Mouse (Mus musculus): Measurements from ENCODE around the gene Mpc1.
"Not testable (repeated sequence)": the region's sequence is repeated elsewhere in the genome, so short reads cannot be mapped to it uniquely, and the experiment has no call there.

Gene Mpc1

GRCm38 (mm10) chr17:8328511-8329174 lies 45.9 kb downstream of the Mpc1 start:
- no peak for DNase-seq (ENCODE audit: low spot score in 2 of 2)

GRCm38 (mm10) chr17:8330602-8331001 lies 47.9 kb downstream of the Mpc1 start:
- DNase-seq (ENCODE audit: low spot score in 2 of 2) = no peak

- not testable (repeated sequence) for DNase-seq (ENCODE audit: low spot score in 2 of 2)
These were observed 54.5 kb downstream of the Mpc1 start, which contains the start of gene Prr18 for GRCm38 (mm10) chr17:8337159-8337558. Gene Prr18 (plus strand): TSS chr17:8337459.

DNA sequence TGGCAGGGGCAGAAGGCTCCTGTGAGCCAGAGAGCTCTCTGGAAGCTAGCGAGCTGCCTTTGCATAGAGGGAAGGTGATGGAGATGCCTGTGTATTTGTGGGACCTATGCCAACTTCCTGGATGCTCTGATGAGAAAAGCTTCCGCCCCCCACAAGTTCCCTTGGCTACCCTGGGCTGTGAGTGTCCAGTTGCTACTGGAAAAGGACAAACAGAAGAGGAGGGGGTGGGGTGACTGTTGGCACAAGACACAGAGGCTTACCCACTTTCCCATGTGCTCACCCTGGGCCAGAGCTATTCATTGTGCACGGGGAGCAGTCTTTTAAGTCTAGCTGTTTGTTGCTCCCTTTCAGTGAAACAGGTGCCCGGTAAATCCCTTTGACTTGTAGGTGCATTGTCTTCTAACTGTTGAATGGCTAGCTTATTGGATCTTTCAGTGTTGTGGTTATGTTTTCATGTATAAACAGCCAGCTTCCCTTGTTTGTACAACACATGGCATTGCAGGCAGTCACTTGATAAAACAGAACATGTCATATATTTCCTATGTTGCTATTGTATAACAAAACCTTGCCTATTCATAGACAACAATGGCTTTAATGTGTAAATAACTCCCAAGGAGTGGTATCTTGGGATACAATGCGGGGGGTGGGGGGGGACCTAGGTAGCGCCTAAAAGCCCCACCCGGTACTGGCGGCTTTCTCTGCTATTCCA lies 57.1 kb downstream of the Mpc1 start:
- no peak for DNase-seq (ENCODE audit: low spot score in 2 of 2)

- no peak for DNase-seq (ENCODE audit: low spot score in 2 of 2)
These were observed 58.0 kb downstream of the Mpc1 start for GRCm38 (mm10) chr17:8340407-8341359.

- DNase-seq (ENCODE audit: low spot score in 2 of 2) = no peak
These were observed 58.8 kb downstream of the Mpc1 start for GRCm38 (mm10) chr17:8341360-8341963.

GRCm38 (mm10) chr17:8342706-8343105 lies 60.0 kb downstream of the Mpc1 start:
- DNase-seq (ENCODE audit: low spot score in 2 of 2) = no peak

- DNase-seq (ENCODE audit: low spot score in 2 of 2) = no peak
These were observed 60.7 kb downstream of the Mpc1 start for GRCm38 (mm10) chr17:8343416-8343815.

Measured in heart, adult 9 months (tissue).